Mouse (Mus musculus) liver, adult 2 months (tissue): Measurements from ENCODE around the gene Defb26.
A peak's percentile ranks its signal among the peaks of the same experiment; 100 is the strongest.

Experiments used
- CTCF ChIP-seq: fragments of 200-500 bp; IDR thresholded peaks from 2 replicates; pipeline ENCODE4 v1.5.1; 2011; ENCODE audit warnings: low read depth, low read length, control low read depth
- POLR2A ChIP-seq: fragments of 200-500 bp; IDR thresholded peaks from 2 replicates; pipeline ENCODE4 v1.6.1; 2011; ENCODE audit warnings: low read length, control low read depth; ENCODE audit not compliant: insufficient read depth; ENCODE audit errors: extremely low read depth

- TF ChIP-seq POLR2A = no peak
- TF ChIP-seq CTCF = peak; percentile 39
Observed at GRCm38 (mm10) chr2:152544691-152545090, 33.2 kb upstream of the Defb26 start.
